Mouse (Mus musculus) forebrain, embryonic 16.5 days (tissue): ENCODE measurements around the gene Oas2. TPM values are rescaled to one million over a fixed set of nuclear protein-coding genes. Genes with fewer than 3 reads are reported as not detected.

Experiments used
- ATAC-seq: fragments of 200-750 bp; cut with Nextera tagmentation; 2 replicates; pipeline ENCODE4 v1.8.0; 2017; ENCODE audit warnings: mild to moderate bottlenecking, moderate library complexity
- H3K27ac ChIP-seq: fragments of 300-500 bp; sonication (generic); 2 replicates; pipeline ENCODE4 v1.5.1; 2014; ENCODE audit warnings: low read length, control low read depth
- H3K27me3 ChIP-seq: fragments of 300-500 bp; sonication (generic); replicated peaks from 2 replicates; pipeline ENCODE4 v1.6.1; 2014; ENCODE audit warnings: low read length; ENCODE audit not compliant: control insufficient read depth, insufficient read depth
- H3K36me3 ChIP-seq: fragments of 300-500 bp; sonication (generic); 2 replicates; pipeline ENCODE4 v1.6.1; 2014; ENCODE audit not compliant: control insufficient read depth, insufficient read depth
- H3K4me1 ChIP-seq: fragments of 300-500 bp; sonication (generic); replicated peaks from 2 replicates; pipeline ENCODE4 v1.6.1; 2014; ENCODE audit warnings: low read length; ENCODE audit not compliant: control insufficient read depth, insufficient read depth
- H3K4me2 ChIP-seq: fragments of 300-500 bp; sonication (generic); 2 replicates; pipeline ENCODE4 v1.6.1; 2014; ENCODE audit warnings: mild to moderate bottlenecking, low read length, control low read depth
- H3K4me3 ChIP-seq: fragments of 300-500 bp; sonication (generic); replicated peaks from 2 replicates; pipeline ENCODE4 v1.5.1; 2014; ENCODE audit warnings: mild to moderate bottlenecking, low read length, control low read depth
- H3K9ac ChIP-seq: fragments of 300-500 bp; sonication (generic); replicated peaks from 2 replicates; pipeline ENCODE4 v1.6.1; 2014; ENCODE audit warnings: low read depth, low read length, control low read depth
- H3K9me3 ChIP-seq: fragments of 300-500 bp; sonication (generic); 2 replicates; pipeline ENCODE4 v1.6.1; 2016; ENCODE audit warnings: low read length; ENCODE audit not compliant: control insufficient read depth
- WGBS: fragments of 180-500 bp; shearing (Covaris S2); extraction: QIAGEN DNeasy Blood & Tissue Kit; methylation state at CpG from one replicate; pipeline ENCODE4 v1.1.7; 2014; 5-methylcytosine and 5-hydroxymethylcytosine counted together
- polyA plus RNA-seq: library from polyadenylated mRNA; unstranded; fragments of >200 nt; fragmentation: Nextera tagmentation; extraction: Ambion mirVana; gene quantifications from 2 replicates; pipeline ENCODE4 v1.2.1, GENCODE M21; 2015

Gene Oas2
- polyA plus RNA-seq, 1 experiment from 2014 or later, result 0.27 TPM

GRCm38 (mm10) chr5:120714314-120714713 lies 35.3 kb downstream of the Oas2 start:
- no peak overlapping the region for H3K9ac ChIP-seq
- no peak overlapping the region for H3K27ac ChIP-seq
- H3K36me3 ChIP-seq, result no peaks in the 10 kb centered on the region
- H3K27me3 ChIP-seq, result no peaks in the 10 kb centered on the region
- ATAC-seq, result no peak
- H3K9me3 ChIP-seq, result no peaks in the 10 kb centered on the region
- H3K4me3 ChIP-seq, result no peak overlapping the region
- WGBS, result 2% methylated on average over 16 of the region's 16 CpGs
- H3K4me1 ChIP-seq, result peaks cover 24% of the 10 kb centered on the region
- H3K4me2 ChIP-seq, result no peak overlapping the region

DNA sequence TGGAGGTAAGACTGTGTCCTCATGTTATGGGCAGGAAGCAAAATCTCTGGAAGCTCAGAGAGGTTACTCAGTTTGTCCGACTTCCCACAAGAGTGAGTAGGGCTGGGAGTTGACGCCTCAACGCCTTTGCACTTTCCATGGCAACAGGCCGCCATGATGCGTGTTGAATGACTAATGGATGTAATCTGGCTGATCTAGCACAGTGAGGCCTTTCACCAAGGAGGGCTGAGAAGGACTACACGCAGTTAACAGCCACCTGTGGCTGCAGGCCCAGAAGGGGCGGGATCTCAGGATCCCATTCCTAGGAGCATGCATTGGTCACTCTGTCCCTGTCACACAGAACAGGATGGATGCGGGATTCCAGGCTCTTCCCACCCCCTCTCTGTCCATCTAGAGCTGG lies 36.9 kb downstream of the Oas2 start:
- ATAC-seq, result no peak

GRCm38 (mm10) chr5:120711827-120712226 lies 37.8 kb downstream of the Oas2 start, which contains the start of gene Dtx1:
Gene Dtx1, minus strand, starts transcription at chr5:120711927.
- Histone ChIP-seq H3K27me3 (no peaks in the 10 kb centered on the region), H3K27ac (peak within 1 kb of the TSS; percentile 83), H3K9me3 (no peaks in the 10 kb centered on the region), H3K4me2 (peak within 1 kb of the TSS; percentile 94), H3K4me3 (peak within 1 kb of the TSS; percentile 66), H3K9ac (peak within 1 kb of the TSS; percentile 84), H3K36me3 (no peaks in the 10 kb centered on the region), H3K4me1 (peaks cover 46% of the 10 kb centered on the region)
- WGBS, result 38% methylated on average over 3 of the region's 3 CpGs
- no peak for ATAC-seq

More for the DNA sequence above, 36.9 kb downstream of the Oas2 start:
- no peaks in the 10 kb centered on the region for H3K27me3 ChIP-seq
- WGBS, result 54% methylated on average over 8 of the region's 8 CpGs
- peaks cover 39% of the 10 kb centered on the region for H3K4me1 ChIP-seq
- no peaks in the 10 kb centered on the region for H3K9me3 ChIP-seq
- H3K27ac ChIP-seq, result no peak overlapping the region
- no peaks in the 10 kb centered on the region for H3K36me3 ChIP-seq
- no peak overlapping the region for H3K4me2 ChIP-seq
- H3K4me3 ChIP-seq, result no peak overlapping the region
- H3K9ac ChIP-seq, result no peak overlapping the region

DNA sequence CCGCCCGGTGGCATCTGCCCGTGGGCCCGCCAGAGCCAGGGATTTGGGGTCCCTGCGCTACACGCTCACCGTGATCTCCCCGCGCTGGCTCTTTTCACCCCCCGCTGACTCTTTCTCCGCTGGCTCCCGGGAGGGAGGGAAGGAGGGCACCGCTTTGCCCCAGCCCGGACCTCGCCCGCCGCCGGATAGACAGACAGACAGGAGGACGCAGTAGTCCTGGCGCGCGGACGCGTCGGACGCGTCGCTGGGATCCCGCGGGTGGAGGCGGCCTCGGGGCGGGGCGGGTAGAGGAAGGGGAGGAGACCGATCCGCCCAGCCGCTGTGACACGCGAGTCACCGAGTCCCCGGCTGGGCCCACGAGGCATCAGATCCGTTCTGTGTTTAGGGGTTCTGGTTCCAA lies 38.2 kb downstream of the Oas2 start:
- H3K4me1 ChIP-seq, result peaks cover 49% of the 10 kb centered on the region
- ATAC-seq, result peak; percentile 69

DNA sequence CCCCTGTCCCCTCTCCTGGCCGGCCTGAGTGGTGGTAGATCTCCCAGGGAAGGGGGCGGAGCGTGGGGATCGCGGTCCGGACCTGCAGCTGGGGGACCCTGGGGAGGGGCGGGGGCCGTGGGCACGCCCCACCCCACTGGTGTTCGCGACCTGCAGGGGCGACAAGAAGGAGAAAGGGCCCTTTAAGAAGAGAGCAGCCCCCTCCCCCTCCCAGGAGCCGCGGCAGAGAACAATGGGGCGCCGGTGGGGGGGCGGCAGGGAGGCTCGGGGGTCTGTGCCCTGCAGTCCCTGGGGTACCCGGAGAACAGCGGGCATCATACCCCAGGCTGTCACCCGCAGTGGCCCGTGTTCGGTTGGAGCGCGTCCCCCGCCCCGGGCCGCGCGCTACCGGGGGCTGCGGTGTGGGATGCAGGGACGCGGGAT lies 38.8 kb downstream of the Oas2 start:
- H3K4me1 ChIP-seq, result peaks cover 55% of the 10 kb centered on the region
- no peaks in the 10 kb centered on the region for H3K27me3 ChIP-seq
- peak; percentile 56 for ATAC-seq
- H3K4me2 ChIP-seq, result peak overlapping the region; percentile 94
- WGBS, result under 1% methylated on average over 28 of the region's 34 CpGs
- no peaks in the 10 kb centered on the region for H3K9me3 ChIP-seq
- peak overlapping the region; percentile 83 for H3K27ac ChIP-seq
- no peaks in the 10 kb centered on the region for H3K36me3 ChIP-seq
- H3K4me3 ChIP-seq, result peak overlapping the region; percentile 66
- peak overlapping the region; percentile 84 for H3K9ac ChIP-seq

More for the DNA sequence above, 38.2 kb downstream of the Oas2 start:
- H3K27ac ChIP-seq, result peak overlapping the region; percentile 83
- peak overlapping the region; percentile 66 for H3K4me3 ChIP-seq
- under 1% methylated on average over 41 of the region's 43 CpGs for WGBS
- no peaks in the 10 kb centered on the region for H3K9me3 ChIP-seq
- H3K9ac ChIP-seq, result peak overlapping the region; percentile 84
- no peaks in the 10 kb centered on the region for H3K27me3 ChIP-seq
- peak overlapping the region; percentile 94 for H3K4me2 ChIP-seq
- H3K36me3 ChIP-seq, result no peaks in the 10 kb centered on the region

DNA sequence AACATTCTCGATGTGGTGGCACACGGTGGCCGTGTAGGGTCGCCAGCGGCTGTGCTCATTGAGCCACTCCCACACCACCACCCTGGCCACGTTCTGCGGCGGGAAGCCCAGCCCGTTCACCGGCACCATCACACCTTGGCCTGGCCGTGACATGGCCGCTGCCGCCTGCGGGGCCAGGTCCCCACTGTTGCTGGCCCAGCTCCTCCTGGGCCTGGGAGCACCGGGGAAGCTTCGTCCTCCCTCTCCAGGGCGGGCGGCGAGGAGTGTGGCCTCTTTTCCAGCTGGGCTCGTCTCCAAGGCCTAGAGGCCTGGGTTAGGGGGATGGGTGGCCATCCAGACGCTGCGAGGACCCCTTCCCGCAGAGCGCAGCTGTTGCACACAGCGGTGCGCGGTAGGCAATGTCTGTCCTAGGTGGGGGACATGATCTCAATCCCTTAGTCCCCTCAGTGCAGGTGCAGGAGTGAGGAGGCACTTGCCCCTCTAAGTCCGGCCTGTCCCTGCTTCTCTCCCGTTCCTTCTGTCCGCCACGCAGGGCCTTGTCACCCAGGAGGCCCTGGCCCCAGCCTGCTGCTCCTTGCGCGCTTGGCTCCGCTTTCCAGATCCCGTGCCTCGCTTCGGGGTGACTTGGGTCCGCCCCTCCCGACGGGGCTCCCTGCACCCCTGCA lies 39.4 kb downstream of the Oas2 start:
- peak; percentile 28 for ATAC-seq
- H3K36me3 ChIP-seq, result no peaks in the 10 kb centered on the region
- no peaks in the 10 kb centered on the region for H3K27me3 ChIP-seq
- H3K9ac ChIP-seq, result peak overlapping the region; percentile 84
- H3K4me3 ChIP-seq, result peak overlapping the region; percentile 66
- H3K4me1 ChIP-seq, result peaks cover 57% of the 10 kb centered on the region
- H3K4me2 ChIP-seq, result peak overlapping the region; percentile 94
- 2% methylated on average over 40 of the region's 40 CpGs for WGBS
- H3K9me3 ChIP-seq, result no peaks in the 10 kb centered on the region
- peak overlapping the region; percentile 83 for H3K27ac ChIP-seq

DNA sequence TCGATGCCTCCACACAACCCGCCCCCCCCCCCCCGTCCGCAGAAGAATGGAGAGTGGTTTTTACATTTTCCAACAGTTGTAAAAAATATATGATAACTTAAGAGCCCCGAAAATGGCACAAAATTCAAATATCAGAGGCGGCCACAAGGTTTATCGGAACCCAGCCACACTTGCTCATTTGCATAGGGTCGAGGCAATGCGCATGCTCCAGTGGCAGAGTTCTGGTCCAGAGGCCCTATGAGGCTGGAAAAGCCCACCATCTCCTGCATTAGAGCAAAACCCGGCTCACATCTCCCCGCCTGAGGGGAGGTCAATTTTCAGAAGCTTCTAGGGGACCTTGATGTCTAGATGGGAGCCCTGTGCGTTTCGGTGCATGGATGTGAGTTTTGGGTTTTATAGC lies 42.7 kb downstream of the Oas2 start:
- Histone ChIP-seq H3K27me3 (no peaks in the 10 kb centered on the region), H3K9me3 (no peaks in the 10 kb centered on the region), H3K4me3 (peak overlapping the region; percentile 26), H3K27ac (no peak overlapping the region), H3K4me1 (peaks cover 66% of the 10 kb centered on the region), H3K9ac (peak overlapping the region; percentile 41; the same call in 1 of the 2 replicates), H3K4me2 (peak overlapping the region; percentile 47), H3K36me3 (no peaks in the 10 kb centered on the region)
- WGBS, result 35% methylated on average over 13 of the region's 13 CpGs
- ATAC-seq, result no peak

DNA sequence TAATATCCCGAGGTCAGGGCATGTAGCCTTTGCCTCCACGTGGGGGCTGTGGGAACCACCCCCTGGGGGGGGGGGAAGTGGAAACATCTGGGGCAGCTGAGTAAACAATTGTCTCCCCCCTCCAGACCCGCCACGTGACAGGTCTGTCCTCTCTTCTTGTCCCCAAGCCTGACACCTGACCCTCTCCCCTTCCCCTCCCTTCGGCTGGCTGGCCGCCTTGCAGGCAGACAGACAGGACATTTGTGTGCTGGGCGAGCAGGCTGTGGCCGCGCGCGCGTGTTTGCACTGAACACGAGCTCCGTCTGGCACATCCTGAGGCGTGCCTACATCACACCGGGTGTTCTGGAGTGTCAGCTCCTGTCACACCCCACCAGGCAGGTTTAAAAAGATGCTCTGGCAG lies 43.1 kb downstream of the Oas2 start:
- H3K27ac ChIP-seq, result peak overlapping the region; percentile 28; the same call in 1 of the 2 replicates

GRCm38 (mm10) chr5:120704421-120704820 lies 45.2 kb downstream of the Oas2 start:
- ATAC-seq, result no peak
- peak overlapping the region; percentile 2; the same call in 1 of the 2 replicates for H3K9ac ChIP-seq
- no peaks in the 10 kb centered on the region for H3K9me3 ChIP-seq
- no peaks in the 10 kb centered on the region for H3K36me3 ChIP-seq
- peaks cover 61% of the 10 kb centered on the region for H3K4me1 ChIP-seq
- no peaks in the 10 kb centered on the region for H3K27me3 ChIP-seq
- 42% methylated on average over 6 of the region's 6 CpGs for WGBS
- H3K27ac ChIP-seq, result no peak overlapping the region
- no peak overlapping the region for H3K4me2 ChIP-seq
- H3K4me3 ChIP-seq, result no peak overlapping the region

More for the DNA sequence above, 43.1 kb downstream of the Oas2 start:
- H3K9ac ChIP-seq, result peak overlapping the region; percentile 41
- peak; percentile 21; the same call in 1 of the 2 replicates for ATAC-seq
- no peaks in the 10 kb centered on the region for H3K9me3 ChIP-seq
- peaks cover 62% of the 10 kb centered on the region for H3K4me1 ChIP-seq
- WGBS, result 5% methylated on average over 16 of the region's 16 CpGs
- peak overlapping the region; percentile 26 for H3K4me3 ChIP-seq
- H3K27me3 ChIP-seq, result no peaks in the 10 kb centered on the region
- peak overlapping the region; percentile 47 for H3K4me2 ChIP-seq
- no peaks in the 10 kb centered on the region for H3K36me3 ChIP-seq
